Mouse (Mus musculus): ENCODE measurements around the gene Itgam.

DNA sequence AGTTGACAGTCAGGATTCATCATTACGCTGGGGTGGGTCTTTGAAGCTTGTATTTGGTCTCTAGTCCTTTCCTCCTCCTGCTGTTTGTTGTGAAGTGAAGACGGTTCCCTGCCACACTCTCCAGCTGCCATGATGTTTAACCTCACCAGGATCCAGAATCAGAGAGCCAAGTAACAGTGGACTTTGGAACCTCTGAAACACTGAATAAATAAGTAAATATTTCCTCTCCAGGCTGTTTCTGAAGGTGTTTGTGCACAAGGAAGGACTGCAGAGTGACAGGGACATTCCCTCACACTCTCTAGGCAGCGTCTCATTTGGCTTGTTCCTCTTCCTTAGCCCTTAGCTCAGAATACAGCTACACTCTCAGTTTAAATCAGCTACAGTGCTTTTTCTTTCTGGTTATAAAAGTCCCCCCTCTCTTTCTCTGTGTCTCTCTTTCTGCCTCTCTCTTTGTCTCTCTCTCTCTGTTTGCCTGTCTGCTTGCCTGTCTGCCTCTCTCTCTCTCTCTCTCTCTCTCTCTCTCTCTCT lies 5.5 kb upstream of the Itgam start:
- no peak for TF ChIP-seq CTCF (IDR thresholded peaks at IDR 0.05; ENCODE audit: insufficient read depth, low read depth, low read length)
- no peak for TF ChIP-seq POLR2A (IDR thresholded peaks at IDR 0.05; ENCODE audit: insufficient read depth, low read depth, low read length)
